Mouse (Mus musculus) CH12.LX (cell line): ENCODE measurements around the gene Notch3. TPM values are rescaled to one million over a fixed set of nuclear protein-coding genes. Genes with fewer than 3 reads are reported as not detected.

Experiments
- DNase-seq: peaks from one replicate; pipeline ENCODE4 v3.0.0-alpha.2; 2013; ENCODE audit errors: extremely low read depth
- H3K27ac ChIP-seq: 2 replicates; pipeline ENCODE4 v1.5.1; 2012; ENCODE audit warnings: low read depth, mild to moderate bottlenecking, control low read depth, moderate library complexity; ENCODE audit not compliant: insufficient read depth
- H3K27me3 ChIP-seq: replicated peaks from 2 replicates; pipeline ENCODE3; 2012; ENCODE audit warnings: inconsistent platforms
- H3K36me3 ChIP-seq, 2 experiments: replicated peaks in 1 of 2; 2 replicates each; pipeline versions ENCODE3 to v1.6.1; 2012; ENCODE audit warnings: inconsistent platforms in 1 of 2, low read length in 1 of 2, mild to moderate bottlenecking in 1 of 2, mixed read lengths in 1 of 2, moderate library complexity in 1 of 2; ENCODE audit not compliant: control insufficient read depth in 1 of 2, insufficient read depth in 1 of 2
- H3K4me1 ChIP-seq, 2 experiments: 2 replicates each; pipeline ENCODE4 v1.6.1; 2012; ENCODE audit warnings: inconsistent platforms in 1 of 2, moderate library complexity in 1 of 2; ENCODE audit not compliant: insufficient read depth in 2 of 2, control insufficient read depth in 1 of 2
- H3K4me2 ChIP-seq: 2 replicates; pipeline ENCODE4 v1.6.1; 2012; ENCODE audit warnings: low read depth, mild to moderate bottlenecking, control low read depth; ENCODE audit not compliant: poor library complexity, insufficient read depth, severe bottlenecking
- H3K4me3 ChIP-seq, 3 experiments: fragments of 150-350 bp in 1 of 3; sonication (generic) in 1 of 3; replicated peaks in 1 of 3; 2 replicates each; pipeline versions ENCODE3 to v1.5.1; 2011 to 2012; ENCODE audit warnings: low read depth in 2 of 3, low read length in 2 of 3, mild to moderate bottlenecking in 2 of 3, moderate library complexity in 2 of 3, control low read depth in 1 of 3, improper control_type of control experiment in 1 of 3, inconsistent platforms in 1 of 3, mixed read lengths in 1 of 3; ENCODE audit not compliant: poor library complexity in 1 of 3
- H3K79me2 ChIP-seq: replicated peaks from 2 replicates; pipeline ENCODE4 v1.6.1; 2012; ENCODE audit warnings: mild to moderate bottlenecking, moderate library complexity; ENCODE audit not compliant: control insufficient read depth, poor library complexity, insufficient read depth, severe bottlenecking; ENCODE audit errors: extremely low read depth
- H3K9ac ChIP-seq: 2 replicates; pipeline ENCODE4 v1.6.1; 2012; ENCODE audit warnings: low read depth, mild to moderate bottlenecking, control low read depth, moderate library complexity; ENCODE audit not compliant: insufficient read depth
- H3K9me3 ChIP-seq: replicated peaks from 2 replicates; pipeline ENCODE3; 2012; ENCODE audit warnings: low read length, inconsistent platforms, mixed read lengths
- BHLHE40 ChIP-seq: IDR thresholded peaks from 2 replicates; pipeline ENCODE4 v1.6.1; 2011; ENCODE audit warnings: mild to moderate bottlenecking, low read depth, low read length, improper control_type of control experiment
- CHD2 ChIP-seq: IDR thresholded peaks from 2 replicates; pipeline ENCODE4 v1.6.1; 2011; ENCODE audit warnings: low read length, improper control_type of control experiment
- ELF1 ChIP-seq: IDR thresholded peaks from 2 replicates; pipeline ENCODE4 v1.6.1; 2014; ENCODE audit warnings: low read depth, mild to moderate bottlenecking, inconsistent platforms, low read length, improper control_type of control experiment
- EP300 ChIP-seq: IDR thresholded peaks from 2 replicates; pipeline ENCODE4 v1.6.1; 2011; ENCODE audit warnings: low read length, improper control_type of control experiment
- IRF4 ChIP-seq: IDR thresholded peaks from 2 replicates; pipeline ENCODE4 v1.6.1; 2014; ENCODE audit warnings: low read depth, mild to moderate bottlenecking, inconsistent platforms, low read length, improper control_type of control experiment
- JUND ChIP-seq: conservative IDR thresholded peaks from 2 replicates; pipeline ENCODE4 v1.6.1; 2011; ENCODE audit warnings: low read depth, low read length, improper control_type of control experiment
- MAFK ChIP-seq: IDR thresholded peaks from 2 replicates; pipeline ENCODE4 v1.6.1; 2011; ENCODE audit warnings: low read length, improper control_type of control experiment; ENCODE audit not compliant: insufficient replicate concordance
- MAZ ChIP-seq: IDR thresholded peaks from 2 replicates; pipeline ENCODE4 v1.6.1; 2012; ENCODE audit warnings: low read depth, mild to moderate bottlenecking, inconsistent platforms, low read length, improper control_type of control experiment, moderate library complexity
- NRF1 ChIP-seq: IDR thresholded peaks from 2 replicates; pipeline ENCODE4 v1.6.1; 2014; ENCODE audit warnings: low read depth, mild to moderate bottlenecking, inconsistent platforms, low read length, improper control_type of control experiment, moderate library complexity
- PAX5 ChIP-seq: IDR thresholded peaks from 2 replicates; pipeline ENCODE4 v1.6.1; 2012; ENCODE audit warnings: low read length, inconsistent platforms, mixed read lengths
- POLR2A ChIP-seq: IDR thresholded peaks from 2 replicates; pipeline ENCODE4 v1.6.1; 2011; ENCODE audit warnings: low read depth, mild to moderate bottlenecking, improper control_type of control experiment, low read length
- SIN3A ChIP-seq: IDR thresholded peaks from 2 replicates; pipeline ENCODE4 v1.6.1; 2012; ENCODE audit warnings: low read length, improper control_type of control experiment, inconsistent platforms
- UBTF ChIP-seq: IDR thresholded peaks from 2 replicates; pipeline ENCODE4 v1.6.1; 2012; ENCODE audit warnings: low read depth, mild to moderate bottlenecking, inconsistent platforms, low read length, improper control_type of control experiment, moderate library complexity
- USF1 ChIP-seq: IDR thresholded peaks from 2 replicates; pipeline ENCODE4 v1.6.1; 2014; ENCODE audit warnings: low read depth, mild to moderate bottlenecking, inconsistent platforms, low read length, improper control_type of control experiment
- ZKSCAN1 ChIP-seq: IDR thresholded peaks from 2 replicates; pipeline ENCODE4 v1.6.1; 2012; ENCODE audit warnings: low read depth, inconsistent platforms, low read length, improper control_type of control experiment, borderline replicate concordance
- dilution Hi-C: fragments of 300-500 bp; cut with MboI; formaldehyde crosslinking; loops from 2 replicates; pipeline ENCODE4 v1.14.3; 2020; ENCODE audit warnings: low sequenced_read_pairs; ENCODE audit not compliant: extremely low pct_unique_long_range_greater_than_20kb, extremely low pct_ligation_motif_present
- in situ Hi-C: fragments of 300-500 bp; cut with MboI; formaldehyde crosslinking; loops from 3 replicates; pipeline ENCODE4 v1.14.3; 2019; ENCODE audit warnings: low sequenced_read_pairs, low pct_ligation_motif_present, low pct_unique_long_range_greater_than_20kb, mixed read lengths
- polyA plus RNA-seq: library from polyadenylated mRNA; unstranded; fragments of >175 nt; gene quantifications from 2 replicates; pipeline ENCODE4 v1.2.1, GENCODE M21; 2012; ENCODE audit warnings: low read depth; ENCODE audit not compliant: insufficient read length
- total RNA-seq, 2 experiments: library from RNA; depleted of rRNA; stranded (reverse); fragments of 300-350 nt in 1 of 2; fragments of >200 nt in 1 of 2; gene quantifications; 2 replicates each; pipeline ENCODE4 v1.2.3; 2012 to 2014

Notch3 gene
- total and polyA plus RNA-seq, 3 experiments: 0.17 TPM; not detected in 2

- no peaks in the 10 kb centered on the region for H3K9me3 ChIP-seq
- no peaks in the 10 kb centered on the region for H3K79me2 ChIP-seq
- TF ChIP-seq JUND (no peak), ZKSCAN1 (no peak), POLR2A (no peak), EP300 (no peak), BHLHE40 (no peak), IRF4 (no peak), USF1 (no peak), SIN3A (no peak), MAZ (no peak), UBTF (no peak), NRF1 (no peak), MAFK (no peak), CHD2 (no peak)
- H3K36me3 ChIP-seq: no peaks in the 10 kb centered on the region
- in situ Hi-C loops (no loop called here), dilution Hi-C loops (no loop called here)
- no peaks in the 10 kb centered on the region for H3K4me1 ChIP-seq
- no peak overlapping the region for H3K4me2 ChIP-seq
- H3K9ac ChIP-seq: no peak overlapping the region
- DNase-seq: no peak
- H3K27ac ChIP-seq: no peak overlapping the region
- peaks cover 4% of the 10 kb centered on the region for H3K27me3 ChIP-seq
- H3K4me3 ChIP-seq: no peak overlapping the region
These were observed 5.8 kb upstream of the Notch3 start for GRCm38 (mm10) chr17:32172485-32172884.

GRCm38 (mm10) chr17:32169518-32170225 lies 3.0 kb upstream of the Notch3 start:
- H3K4me1 ChIP-seq: peaks cover 13 to 15% of the 10 kb centered on the region in 2 experiments
- H3K27ac ChIP-seq: no peak overlapping the region
- H3K79me2 ChIP-seq: no peaks in the 10 kb centered on the region
- H3K9me3 ChIP-seq: peaks cover 3% of the 10 kb centered on the region
- in situ Hi-C loops (no loop called here), dilution Hi-C loops (no loop called here)
- H3K4me3 ChIP-seq: no peak overlapping the region
- no peak overlapping the region for H3K4me2 ChIP-seq
- H3K9ac ChIP-seq: no peak overlapping the region
- peaks cover 9% of the 10 kb centered on the region for H3K27me3 ChIP-seq
- TF ChIP-seq PAX5 (no peak), ELF1 (no peak), MAFK (peak; percentile 97), MAZ (no peak)
- no peak for DNase-seq
- no peaks in the 10 kb centered on the region for H3K36me3 ChIP-seq
